Mouse (Mus musculus): ENCODE measurements around the gene Apobec4. TPM values are rescaled to one million over a fixed set of nuclear protein-coding genes. Genes with fewer than 3 reads are reported as not detected.

Apobec4 gene
- polyA plus RNA-seq, 2 experiments from 2014 or later: not detected

Other genes starting within 250 kb of the Apobec4 start
- under 1 TPM; 0.07 to 0.37 TPM for gene Rgl1, start 15.8 kb downstream of the Apobec4 start, polyA plus RNA-seq (2017; shearing (Covaris generic))
- 100 to 1,000 TPM; 631 to 671 TPM for gene Arpc5, start 16.0 kb downstream of the Apobec4 start, polyA plus RNA-seq (2017; shearing (Covaris generic))
- gene Ncf2, start 49.6 kb downstream of the Apobec4 start, polyA plus RNA-seq (2017; shearing (Covaris generic)): 1 to 10 TPM; 2.2 to 2.9 TPM
- 10 to 100 TPM; 35.3 to 38.1 TPM for gene Smg7, start 152.1 kb downstream of the Apobec4 start, polyA plus RNA-seq (2017; shearing (Covaris generic))
- gene Nmnat2, start 204.4 kb downstream of the Apobec4 start, polyA plus RNA-seq (2017; shearing (Covaris generic)): 1 to 10 TPM; 1.4 to 2.0 TPM

All from activated CD4-positive, CD25-positive, alpha-beta regulatory T cell, adult 4 months (primary cell).